Mouse (Mus musculus) CD4-positive, CD25-positive, alpha-beta regulatory T cell, adult 4 months (primary cell): ENCODE results near the gene Gtsf2. TPM values are rescaled to one million over a fixed set of nuclear protein-coding genes. Genes with fewer than 3 reads are reported as not detected.

Experiments used
- polyA plus RNA-seq, 2 experiments: library from polyadenylated mRNA; unstranded; fragments of 100-300 nt; shearing (Covaris generic); gene quantifications; one replicate each; pipeline ENCODE4 v1.2.1; 2017

The Gtsf2 gene
- polyA plus RNA-seq, 2 experiments from 2014 or later = not detected

Other genes starting within 250 kb of the Gtsf2 start
- gene Cbx5, start 208.7 kb downstream of the Gtsf2 start, polyA plus RNA-seq = 10 to 100 TPM; 20.0 to 24.9 TPM
- 100 to 1,000 TPM; 322 to 361 TPM for gene Hnrnpa1, start 208.0 kb downstream of the Gtsf2 start, polyA plus RNA-seq
- under 1 TPM; 0.34 to 0.84 TPM for gene Nfe2, start 190.1 kb downstream of the Gtsf2 start, polyA plus RNA-seq
- gene Copz1, start 175.8 kb downstream of the Gtsf2 start, polyA plus RNA-seq = 100 to 1,000 TPM; 213 to 244 TPM
- gene Gpr84, start 137.9 kb downstream of the Gtsf2 start, polyA plus RNA-seq = not detected
- gene Zfp385a, start 108.4 kb downstream of the Gtsf2 start, polyA plus RNA-seq = not detected
- gene Itga5, start 81.7 kb downstream of the Gtsf2 start, polyA plus RNA-seq = 1 to 10 TPM; 1.9 to 3.8 TPM
- not detected for gene Gtsf1, start 18.0 kb downstream of the Gtsf2 start, polyA plus RNA-seq
- gene Nckap1l, start 5.3 kb upstream of the Gtsf2 start, polyA plus RNA-seq = 100 to 1,000 TPM in 1 of 2 experiments, 10 to 100 TPM in 1; 95.5 to 155 TPM
- gene Pde1b, start 54.6 kb upstream of the Gtsf2 start, polyA plus RNA-seq = 1 to 10 TPM; 2.6 to 3.8 TPM
- not detected for gene Ppp1r1a, start 89.5 kb upstream of the Gtsf2 start, polyA plus RNA-seq
- not detected for gene Glycam1, start 116.6 kb upstream of the Gtsf2 start, polyA plus RNA-seq